Comparison of ENCODE assay signal across 26 mouse cellular contexts in genomic region chr19:10169179-10169578, GRCm38 (mm10). TPM values are rescaled to one million over a fixed set of nuclear protein-coding genes. Genes with fewer than 3 reads are reported as not detected.
DNase-seq lines count a peak whose midpoint lies in the region; ATAC-seq and TF ChIP-seq lines count a peak whose summit lies in the region.
"Had no signal": no experiment of that assay in that cellular context is flagged by ENCODE, and none has a peak within 500 bp of the region (broad histone marks: within the 10 kb centered on the region; RNA-seq: fewer than 3 reads in every experiment).

No protein-coding gene starts in this region.

- no peak for TF ChIP-seq CTCF in liver, postnatal 0 days (IDR thresholded peaks at IDR 0.05; ENCODE audit: low read depth)

- H3K4me3 ChIP-seq in heart, embryonic 11.5 days (ENCODE audit: low read depth, low read length), result no peak overlapping the region
- no peak overlapping the region for H3K4me3 ChIP-seq in liver, embryonic 12.5 days
- no peak overlapping the region for H3K4me3 ChIP-seq in liver, postnatal 0 days (ENCODE audit: low read depth, low read length)
- no peak overlapping the region for H3K4me3 ChIP-seq in liver, embryonic 13.5 days (replicated peaks)
- H3K4me3 ChIP-seq: embryonic facial prominence, embryonic 12.5 days; embryonic facial prominence, embryonic 15.5 days; gastrocnemius, adult 2 months; heart, embryonic 13.5 days; hindbrain, embryonic 10.5 days; hindbrain, embryonic 13.5 days had no signal

- H3K9ac ChIP-seq in heart, embryonic 11.5 days (ENCODE audit: low read depth, low read length), result no peak overlapping the region
- no peak overlapping the region for H3K9ac ChIP-seq in liver, embryonic 12.5 days
- H3K9ac ChIP-seq in liver, postnatal 0 days (replicated peaks), result no peak overlapping the region
- no peak overlapping the region for H3K9ac ChIP-seq in liver, embryonic 13.5 days
- H3K9ac ChIP-seq: embryonic facial prominence, embryonic 12.5 days; embryonic facial prominence, embryonic 15.5 days; forebrain, postnatal 0 days; heart, embryonic 13.5 days; hindbrain, embryonic 13.5 days had no signal

- TF ChIP-seq EP300 in liver, postnatal 0 days (IDR thresholded peaks at IDR 0.05; ENCODE audit: low read depth), result no peak

- no peaks in the 10 kb centered on the region for H3K36me3 ChIP-seq in heart, embryonic 11.5 days (ENCODE audit: control insufficient read depth, insufficient read depth, low read length)
- H3K36me3 ChIP-seq in liver, embryonic 12.5 days, result no peaks in the 10 kb centered on the region
- H3K36me3 ChIP-seq in liver, postnatal 0 days (replicated peaks; ENCODE audit: insufficient read depth, low read length), result no peaks in the 10 kb centered on the region
- no peaks in the 10 kb centered on the region for H3K36me3 ChIP-seq in liver, embryonic 13.5 days
- H3K36me3 ChIP-seq: embryonic facial prominence, embryonic 12.5 days; embryonic facial prominence, embryonic 15.5 days; heart, embryonic 13.5 days; hindbrain, embryonic 10.5 days; hindbrain, embryonic 13.5 days had no signal

- H3K9me3 ChIP-seq in heart, embryonic 11.5 days (replicated peaks; ENCODE audit: control insufficient read depth, low read length), result no peaks in the 10 kb centered on the region
- no peaks in the 10 kb centered on the region for H3K9me3 ChIP-seq in liver, embryonic 12.5 days (replicated peaks)
- no peaks in the 10 kb centered on the region for H3K9me3 ChIP-seq in liver, postnatal 0 days (ENCODE audit: low read length)
- H3K9me3 ChIP-seq in liver, embryonic 13.5 days (replicated peaks), result no peaks in the 10 kb centered on the region
- H3K9me3 ChIP-seq: embryonic facial prominence, embryonic 12.5 days; embryonic facial prominence, embryonic 15.5 days; heart, embryonic 13.5 days; hindbrain, embryonic 10.5 days; hindbrain, embryonic 13.5 days had no signal

- 0 out of 2 replicates have a peak overlapping the region, but pooled peaks have one; percentile 7 for H3K27ac ChIP-seq in heart, embryonic 11.5 days (ENCODE audit: low read depth, low read length)
- H3K27ac ChIP-seq in liver, embryonic 12.5 days, result peak overlapping the region; percentile 70
- no peak overlapping the region for H3K27ac ChIP-seq in liver, postnatal 0 days (ENCODE audit: low read depth)
- peak overlapping the region; percentile 47; the same call in 1 of the 2 replicates for H3K27ac ChIP-seq in liver, embryonic 13.5 days
- H3K27ac ChIP-seq: embryonic facial prominence, embryonic 12.5 days; embryonic facial prominence, embryonic 15.5 days; gastrocnemius, adult 2 months; heart, embryonic 13.5 days; hindbrain, embryonic 10.5 days; hindbrain, embryonic 13.5 days had no signal

- H3K4me2 ChIP-seq in heart, embryonic 11.5 days, result no peak overlapping the region
- H3K4me2 ChIP-seq in liver, embryonic 12.5 days, result 0 out of 2 replicates have a peak overlapping the region, but pooled peaks have one; percentile 1
- no peak overlapping the region for H3K4me2 ChIP-seq in liver, postnatal 0 days (ENCODE audit: low read depth, low read length)
- H3K4me2 ChIP-seq in liver, embryonic 13.5 days, result no peak overlapping the region
- H3K4me2 ChIP-seq: embryonic facial prominence, embryonic 12.5 days; embryonic facial prominence, embryonic 15.5 days; heart, embryonic 13.5 days; hindbrain, embryonic 13.5 days had no signal

- H3K27me3 ChIP-seq in heart, embryonic 11.5 days (ENCODE audit: control insufficient read depth, insufficient read depth, low read length), result no peaks in the 10 kb centered on the region
- no peaks in the 10 kb centered on the region for H3K27me3 ChIP-seq in liver, embryonic 12.5 days (replicated peaks)
- no peaks in the 10 kb centered on the region for H3K27me3 ChIP-seq in liver, postnatal 0 days (ENCODE audit: insufficient read depth, low read length)
- no peaks in the 10 kb centered on the region for H3K27me3 ChIP-seq in liver, embryonic 13.5 days
- H3K27me3 ChIP-seq: CH12.LX; embryonic facial prominence, embryonic 12.5 days; embryonic facial prominence, embryonic 15.5 days; heart, embryonic 13.5 days; hindbrain, embryonic 13.5 days had no signal

- DNase-seq in heart, adult 8-10 months (ENCODE audit: low spot score), result no peak
- no peak for DNase-seq in liver, postnatal 0 days
- no peak for DNase-seq in liver, embryonic 13.5 days
- no peak for DNase-seq in thymus, postnatal 0 days (ENCODE audit: low spot score)
- no peak for DNase-seq in thymus, postnatal 14 days
- DNase-seq: adrenal gland, adult 2 months; adrenal gland, postnatal 14 days; B cell, adult 2 months; cerebellum, adult 11 months; cerebellum, adult 2 months; cerebellum, adult 9-11 months; cerebellum, postnatal 25 days; forebrain, postnatal 0 days; gastrocnemius, adult 2 months; gastrocnemius, postnatal 14 days; heart, adult 18-20 months had no signal

- 0 out of 2 replicates have a peak, but pooled peaks have one; percentile 63 for ATAC-seq in heart, embryonic 11.5 days (replicated peaks; ENCODE audit: insufficient number of reproducible peaks, low FRiP score, low TSS enrichment)
- ATAC-seq in liver, embryonic 12.5 days, result peak; percentile 64
- no peak for ATAC-seq in liver, postnatal 0 days
- peak; percentile 35; the same call in 1 of the 2 replicates for ATAC-seq in liver, embryonic 13.5 days (ENCODE audit: low read depth)
- ATAC-seq: forebrain, embryonic 14.5 days; forebrain, postnatal 0 days; hindbrain, embryonic 16.5 days had no signal

- H3K4me1 ChIP-seq in heart, embryonic 11.5 days (ENCODE audit: control insufficient read depth, insufficient read depth, low read length), result 0 out of 2 replicates have a peak, but pooled peaks cover 2% of the 10 kb centered on the region
- peaks cover 49% of the 10 kb centered on the region for H3K4me1 ChIP-seq in liver, embryonic 12.5 days
- H3K4me1 ChIP-seq in liver, postnatal 0 days (ENCODE audit: insufficient read depth), result peaks cover 32% of the 10 kb centered on the region
- peaks cover 50% of the 10 kb centered on the region for H3K4me1 ChIP-seq in liver, embryonic 13.5 days (replicated peaks)
- H3K4me1 ChIP-seq: embryonic facial prominence, embryonic 12.5 days; embryonic facial prominence, embryonic 15.5 days; hindbrain, embryonic 10.5 days; hindbrain, embryonic 13.5 days had no signal

RNA-seq across cellular contexts. Expression of gene Fads1, which starts 13.5 kb away (rescaled TPM):
- polyA plus RNA-seq in heart, embryonic 11.5 days (2014; fragmentation: Nextera tagmentation; extraction: Ambion mirVana), result 64.6 and 65.8 TPM in 2 replicates
- 10 to 100 TPM; 19.6 to 26.2 (median 23.4) TPM for total RNA-seq in heart, adult 8-10 months (2022)
- 86.4 and 91.6 TPM in 2 replicates for polyA plus RNA-seq in liver, embryonic 12.5 days (2016; fragmentation: Nextera tagmentation; extraction: Ambion mirVana)
- 88.0 and 97.1 TPM in 2 replicates for polyA plus RNA-seq in liver, postnatal 0 days (2015; fragmentation: Nextera tagmentation; extraction: Ambion mirVana)
- 60.2 and 77.5 TPM in 2 replicates for polyA plus RNA-seq in liver, embryonic 13.5 days (2015; fragmentation: Nextera tagmentation; extraction: Ambion mirVana)
- polyA plus RNA-seq in thymus, postnatal 0 days (2015; fragmentation: Nextera tagmentation; extraction: Ambion mirVana), result 29.0 and 29.2 TPM in 2 replicates

RNA-seq across cellular contexts. Expression of gene Tmem258, which starts 34.6 kb away (rescaled TPM):
- 412 and 418 TPM in 2 replicates for polyA plus RNA-seq in heart, embryonic 11.5 days (2014; fragmentation: Nextera tagmentation; extraction: Ambion mirVana)
- total RNA-seq in heart, adult 8-10 months (2022), result 100 to 1,000 TPM; 163 to 218 (median 190) TPM
- polyA plus RNA-seq in liver, embryonic 12.5 days (2016; fragmentation: Nextera tagmentation; extraction: Ambion mirVana), result 350 and 353 TPM in 2 replicates
- polyA plus RNA-seq in liver, postnatal 0 days (2015; fragmentation: Nextera tagmentation; extraction: Ambion mirVana), result 183 and 195 TPM in 2 replicates
- 332 and 375 TPM in 2 replicates for polyA plus RNA-seq in liver, embryonic 13.5 days (2015; fragmentation: Nextera tagmentation; extraction: Ambion mirVana)
- polyA plus RNA-seq in thymus, postnatal 0 days (2015; fragmentation: Nextera tagmentation; extraction: Ambion mirVana), result 563 and 614 TPM in 2 replicates

RNA-seq across cellular contexts. Expression of gene Fen1, which starts 34.8 kb away (rescaled TPM):
- 59.3 and 70.9 TPM in 2 replicates for polyA plus RNA-seq in heart, embryonic 11.5 days (2014; fragmentation: Nextera tagmentation; extraction: Ambion mirVana)
- 1 to 10 TPM; 3.5 to 5.3 (median 4.9) TPM for total RNA-seq in heart, adult 8-10 months (2022)
- polyA plus RNA-seq in liver, embryonic 12.5 days (2016; fragmentation: Nextera tagmentation; extraction: Ambion mirVana), result 198 and 200 TPM in 2 replicates
- polyA plus RNA-seq in liver, postnatal 0 days (2015; fragmentation: Nextera tagmentation; extraction: Ambion mirVana), result 59.4 and 67.0 TPM in 2 replicates
- polyA plus RNA-seq in liver, embryonic 13.5 days (2015; fragmentation: Nextera tagmentation; extraction: Ambion mirVana), result 190 and 208 TPM in 2 replicates
- polyA plus RNA-seq in thymus, postnatal 0 days (2015; fragmentation: Nextera tagmentation; extraction: Ambion mirVana), result 127 and 136 TPM in 2 replicates
